Mouse (Mus musculus) gastrocnemius, postnatal 10 days (tissue): ENCODE measurements around the gene Notch4. TPM values are rescaled to one million over a fixed set of nuclear protein-coding genes. Genes with fewer than 3 reads are reported as not detected.

Experiments
- DNase-seq: peaks from one replicate; pipeline ENCODE4 v3.0.0; 2021; ENCODE audit warnings: mixed read lengths
- total RNA-seq, 2 experiments: library from RNA; stranded (reverse); gene quantifications; 2 replicates each; pipeline ENCODE4 v1.2.3; 2021

The Notch4 gene
- total RNA-seq, 2 experiments from 2014 or later = 14.4 to 22.2 TPM

- peak; percentile 42 for DNase-seq
Measured at GRCm38 (mm10) chr17:34593752-34594525, 29.9 kb downstream of the Notch4 start.

- DNase-seq = no peak
Measured at GRCm38 (mm10) chr17:34596098-34596497, 32.0 kb downstream of the Notch4 start.

GRCm38 (mm10) chr17:34597566-34598095 is 33.6 kb downstream of the Notch4 start, which contains the start of gene Ager:
TSS of gene Ager (plus strand) at chr17:34597862.
- no peak for DNase-seq

- no peak for DNase-seq
Measured at GRCm38 (mm10) chr17:34599891-34600290, 35.8 kb downstream of the Notch4 start.

GRCm38 (mm10) chr17:34601796-34602195 is 37.7 kb downstream of the Notch4 start:
- DNase-seq = no peak

- DNase-seq = peak; percentile 97
Measured at GRCm38 (mm10) chr17:34603375-34604060, 39.5 kb downstream of the Notch4 start, which contains the start of gene Rnf5. TSS of gene Rnf5 (minus strand) at chr17:34603690.

GRCm38 (mm10) chr17:34604061-34604508 is 40.0 kb downstream of the Notch4 start, which contains the start of gene Agpat1:
TSS of gene Agpat1 (plus strand) at chr17:34604262.
- peak; percentile 97 for DNase-seq

GRCm38 (mm10) chr17:34604511-34605237 is 40.6 kb downstream of the Notch4 start:
- no peak for DNase-seq

- DNase-seq = peak; percentile 97
Measured at GRCm38 (mm10) chr17:34605609-34606008, 41.5 kb downstream of the Notch4 start.

GRCm38 (mm10) chr17:34606186-34607039 is 42.3 kb downstream of the Notch4 start:
- no peak for DNase-seq

GRCm38 (mm10) chr17:34607997-34608396 is 43.9 kb downstream of the Notch4 start:
- DNase-seq = no peak

- DNase-seq = no peak
Measured at GRCm38 (mm10) chr17:34611050-34611449, 47.0 kb downstream of the Notch4 start.

- no peak for DNase-seq
Measured at GRCm38 (mm10) chr17:34613054-34613645, 49.1 kb downstream of the Notch4 start.

- no peak for DNase-seq
Measured at GRCm38 (mm10) chr17:34613830-34614229, 49.8 kb downstream of the Notch4 start.

- DNase-seq = no peak
Measured at GRCm38 (mm10) chr17:34615871-34616270, 51.8 kb downstream of the Notch4 start, which contains the start of gene Egfl8. TSS of gene Egfl8 (minus strand) at chr17:34615971.

- DNase-seq = peak; percentile 53
Measured at GRCm38 (mm10) chr17:34618999-34619398, 54.9 kb downstream of the Notch4 start.

GRCm38 (mm10) chr17:34621006-34621405 is 56.9 kb downstream of the Notch4 start:
- no peak for DNase-seq

- DNase-seq = no peak
Measured at GRCm38 (mm10) chr17:34623161-34623560, 59.1 kb downstream of the Notch4 start.

GRCm38 (mm10) chr17:34624981-34625380 is 60.9 kb downstream of the Notch4 start:
- no peak for DNase-seq

GRCm38 (mm10) chr17:34626062-34626772 is 62.1 kb downstream of the Notch4 start:
- no peak for DNase-seq
